22 mouse cellular contexts compared by ENCODE assay signal in genomic region chr3:91059211-91059610, GRCm38 (mm10). TPM values are rescaled to one million over a fixed set of nuclear protein-coding genes. Genes with fewer than 3 reads are reported as not detected.
A peak's percentile ranks its signal among the peaks of the same experiment; 100 is the strongest.
DNase-seq lines count a peak whose midpoint lies in the region; ATAC-seq and TF ChIP-seq lines count a peak whose summit lies in the region.
"Had no signal": no experiment of that assay in that cellular context is flagged by ENCODE, and none has a peak within 500 bp of the region (broad histone marks: within the 10 kb centered on the region; RNA-seq: fewer than 3 reads in every experiment).

No protein-coding gene starts in this region.

- no peak for TF ChIP-seq POLR2A in CH12.LX (IDR thresholded peaks at IDR 0.05; ENCODE audit: low read depth, low read length)

- TF ChIP-seq RAD21 in CH12.LX (IDR thresholded peaks at IDR 0.05; ENCODE audit: low read depth, low read length): peak; percentile 36

- in situ Hi-C loops in CH12.LX (cut with MboI; ENCODE audit: low pct_ligation_motif_present, low pct_unique_long_range_greater_than_20kb, low sequenced_read_pairs): no loop called here

- H3K36me3 ChIP-seq in kidney, postnatal 0 days (ENCODE audit: insufficient read depth, low read length): no peaks in the 10 kb centered on the region
- no peaks in the 10 kb centered on the region for H3K36me3 ChIP-seq in CH12.LX (replicated peaks in 1 of 2; ENCODE audit: control insufficient read depth in 1 of 2, insufficient read depth in 1 of 2, low read length in 1 of 2)
- H3K36me3 ChIP-seq: embryonic facial prominence, embryonic 13.5 days; forebrain, embryonic 10.5 days; limb, embryonic 10.5 days; lung, embryonic 15.5 days; stomach, embryonic 15.5 days had no signal

- no peaks in the 10 kb centered on the region for H3K9me3 ChIP-seq in kidney, postnatal 0 days (replicated peaks; ENCODE audit: low read length)
- no peaks in the 10 kb centered on the region for H3K9me3 ChIP-seq in CH12.LX (replicated peaks; ENCODE audit: low read length)
- H3K9me3 ChIP-seq: embryonic facial prominence, embryonic 13.5 days; limb, embryonic 10.5 days; lung, embryonic 15.5 days; stomach, embryonic 15.5 days had no signal

- no peak for TF ChIP-seq EP300 in CH12.LX (IDR thresholded peaks at IDR 0.05; ENCODE audit: low read length)

- dilution Hi-C loops in CH12.LX (cut with MboI; ENCODE audit: extremely low pct_ligation_motif_present, extremely low pct_unique_long_range_greater_than_20kb, low sequenced_read_pairs): no loop called here

- no peak overlapping the region for H3K9ac ChIP-seq in kidney, postnatal 0 days (ENCODE audit: low read depth, low read length)
- H3K9ac ChIP-seq in CH12.LX (ENCODE audit: insufficient read depth, low read depth): no peak overlapping the region
- H3K9ac ChIP-seq: embryonic facial prominence, embryonic 13.5 days; lung, embryonic 15.5 days; stomach, embryonic 15.5 days had no signal

- H3K79me2 ChIP-seq in CH12.LX (replicated peaks; ENCODE audit: control insufficient read depth, extremely low read depth, insufficient read depth, poor library complexity, severe bottlenecking): no peaks in the 10 kb centered on the region

- no peaks in the 10 kb centered on the region for H3K27me3 ChIP-seq in kidney, postnatal 0 days (ENCODE audit: insufficient read depth, low read length)
- no peaks in the 10 kb centered on the region for H3K27me3 ChIP-seq in CH12.LX (replicated peaks)
- H3K27me3 ChIP-seq: embryonic facial prominence, embryonic 13.5 days; lung, embryonic 15.5 days; stomach, embryonic 15.5 days had no signal

- peak; percentile 40; the same call in 1 of the 2 replicates for TF ChIP-seq CTCF in kidney, postnatal 0 days (IDR thresholded peaks at IDR 0.05; ENCODE audit: low read depth)
- TF ChIP-seq CTCF in CH12.LX (conservative IDR thresholded peaks at IDR 0.05 in 1 of 2, IDR thresholded peaks at IDR 0.05 in 1 of 2; ENCODE audit: low read depth in 2 of 2, low read length in 2 of 2): peak; percentile 17 to 36; a peak in 2 of 4 replicates

- DNase-seq in kidney, postnatal 0 days (ENCODE audit: low spot score): peak; percentile 1
- no peak for DNase-seq in kidney, postnatal 10 days
- DNase-seq in CH12.LX (ENCODE audit: extremely low read depth) (peak; percentile 33), NIH3T3 (ENCODE audit: low read depth) (peak; percentile 57)
- peak; percentile 17 for DNase-seq in induced T-regulatory cell, adult 2 months (ENCODE audit: low read depth)
- DNase-seq in adrenal gland, postnatal 14 days: no peak
- DNase-seq in adrenal gland, adult 18-20 months (ENCODE audit: low spot score in 2 of 2): no peak
- DNase-seq: cerebellum, postnatal 10 days; heart, adult 18-20 months; kidney, postnatal 14 days; thymus, postnatal 25 days had no signal

- WGBS in kidney, postnatal 0 days: 3% methylated on average over 1 of the region's 1 CpGs

- H3K4me1 ChIP-seq in kidney, postnatal 0 days (replicated peaks; ENCODE audit: insufficient read depth, low read length): no peaks in the 10 kb centered on the region
- H3K4me1 ChIP-seq in CH12.LX (ENCODE audit: control insufficient read depth in 1 of 2, insufficient read depth in 2 of 2): no peaks in the 10 kb centered on the region
- H3K4me1 ChIP-seq: embryonic facial prominence, embryonic 13.5 days; forebrain, embryonic 10.5 days; limb, embryonic 10.5 days; lung, embryonic 15.5 days; stomach, embryonic 15.5 days had no signal

- H3K27ac ChIP-seq in kidney, postnatal 0 days: no peak overlapping the region
- no peak overlapping the region for H3K27ac ChIP-seq in CH12.LX (ENCODE audit: insufficient read depth, low read depth)
- H3K27ac ChIP-seq: embryonic facial prominence, embryonic 13.5 days; forebrain, embryonic 10.5 days; limb, embryonic 10.5 days; lung, embryonic 15.5 days; stomach, embryonic 15.5 days had no signal

- H3K4me2 ChIP-seq in kidney, postnatal 0 days (ENCODE audit: low read length): no peak overlapping the region
- no peak overlapping the region for H3K4me2 ChIP-seq in CH12.LX (ENCODE audit: insufficient read depth, low read depth, poor library complexity, severe bottlenecking)
- H3K4me2 ChIP-seq: embryonic facial prominence, embryonic 13.5 days; lung, embryonic 15.5 days; stomach, embryonic 15.5 days had no signal

- ATAC-seq in kidney, postnatal 0 days (replicated peaks; ENCODE audit: low FRiP score, low read depth): no peak
- no peak for ATAC-seq in CD4-positive, CD25-positive, alpha-beta regulatory T cell, adult 4 months
- ATAC-seq: hindbrain, embryonic 16.5 days had no signal

- H3K4me3 ChIP-seq in kidney, postnatal 0 days (replicated peaks; ENCODE audit: low read depth, low read length): no peak overlapping the region
- no peak overlapping the region for H3K4me3 ChIP-seq in CH12.LX (replicated peaks in 1 of 3; ENCODE audit: low read depth in 2 of 3, low read length in 2 of 3, poor library complexity in 1 of 3)
- H3K4me3 ChIP-seq: embryonic facial prominence, embryonic 13.5 days; forebrain, embryonic 10.5 days; limb, embryonic 10.5 days; lung, embryonic 15.5 days; myocyte; stomach, embryonic 15.5 days had no signal

TF ChIP-seq in CH12.LX, 34 proteins besides CTCF, POLR2A, EP300 and RAD21:
- TF ChIP-seq SMC3 (IDR thresholded peaks at IDR 0.05; ENCODE audit: low read depth, low read length) (peak; percentile 22), JUND (conservative IDR thresholded peaks at IDR 0.05; ENCODE audit: low read depth, low read length) (no peak)

RNA-seq across cellular contexts. Expression of gene 9130204L05Rik, which starts 31.4 kb away (rescaled TPM):
- not detected in 2 replicates for polyA plus RNA-seq in kidney, postnatal 0 days (2015; fragmentation: Nextera tagmentation; extraction: Ambion mirVana)
- total RNA-seq in CH12.LX (2012; rRNA removed): not detected in 2 replicates
- not detected in 2 replicates for total RNA-seq in CH12.LX (2014; rRNA removed)
- not detected in 2 replicates for polyA plus RNA-seq in CH12.LX (2012; ENCODE audit: insufficient read length, low read depth)
- not detected for polyA plus RNA-seq in CD4-positive, CD25-positive, alpha-beta regulatory T cell, adult 4 months (2017; shearing (Covaris generic))
- not detected in 2 replicates for total RNA-seq in adrenal gland, postnatal 14 days (2021)
- not detected for total RNA-seq in adrenal gland, adult 18-20 months (2021)
- total RNA-seq: heart, adult 18-20 months; layer of hippocampus, postnatal 14 days; megakaryocyte-erythroid progenitor cell, adult 5-6 weeks had no signal
- polyA plus RNA-seq: embryonic facial prominence, embryonic 13.5 days; forebrain, embryonic 10.5 days; heart, postnatal 0 days; hindbrain, embryonic 16.5 days; limb, embryonic 10.5 days; lung, embryonic 15.5 days; myocyte; stomach, embryonic 15.5 days had no signal

Comparison
In these comparisons a context has a peak if more than half of its experiments do, and no peak if none do; other contexts are left out.
1. DNase-seq: peak in kidney, postnatal 0 days (single experiment), CH12.LX (single experiment), NIH3T3 (single experiment) and induced T-regulatory cell, adult 2 months (single experiment); none in kidney, postnatal 10 days (single experiment), adrenal gland, postnatal 14 days (single experiment) and adrenal gland, adult 18-20 months (0 of 2).